Mouse (Mus musculus): ENCODE results near the gene Gm2a. TPM values are rescaled to one million over a fixed set of nuclear protein-coding genes. Genes with fewer than 3 reads are reported as not detected.

Gene Gm2a
- polyA plus RNA-seq, 1 experiment from 2014 or later: 11.5 TPM

GRCm38 (mm10) chr11:55158785-55159359, 61.0 kb downstream of the Gm2a start:
- Histone ChIP-seq H3K27ac (no peak overlapping the region), H3K4me1 (no peaks in the 10 kb centered on the region), H3K4me2 (no peak overlapping the region), H3K36me3 (ENCODE audit: poor library complexity, severe bottlenecking) (no peaks in the 10 kb centered on the region), H3K27me3 (no peaks in the 10 kb centered on the region), H3K9ac (no peak overlapping the region), H3K4me3 (no peak overlapping the region), H3K9me3 (replicated peaks) (no peaks in the 10 kb centered on the region)
- WGBS: 55% methylated on average over 13 of the region's 13 CpGs
- ATAC-seq: 0 out of 2 replicates have a peak, but pooled peaks have one; percentile 27

Other genes with a start within 250 kb of the Gm2a start
- gene Lyrm7, start 237.2 kb upstream of the Gm2a start, polyA plus RNA-seq (2015; fragmentation: Nextera tagmentation; extraction: Ambion mirVana): 11.6 and 12.5 TPM in 2 replicates
- 829 and 971 TPM in 2 replicates for gene Hint1, start 231.7 kb upstream of the Gm2a start, polyA plus RNA-seq (2015; fragmentation: Nextera tagmentation; extraction: Ambion mirVana)
- gene Gpx3, start 195.7 kb upstream of the Gm2a start, polyA plus RNA-seq (2015; fragmentation: Nextera tagmentation; extraction: Ambion mirVana): 17.9 and 20.8 TPM in 2 replicates
- gene Tnip1, start 135.2 kb upstream of the Gm2a start, polyA plus RNA-seq (2015; fragmentation: Nextera tagmentation; extraction: Ambion mirVana): 10.4 and 10.8 TPM in 2 replicates
- 28.2 and 29.6 TPM in 2 replicates for gene Anxa6, start 64.7 kb upstream of the Gm2a start, polyA plus RNA-seq (2015; fragmentation: Nextera tagmentation; extraction: Ambion mirVana)
- gene Ccdc69, start 20.0 kb upstream of the Gm2a start, polyA plus RNA-seq (2015; fragmentation: Nextera tagmentation; extraction: Ambion mirVana): 0.23 and 0.43 TPM in 2 replicates
- gene Slc36a3, start 53.6 kb downstream of the Gm2a start, polyA plus RNA-seq (2015; fragmentation: Nextera tagmentation; extraction: Ambion mirVana): not detected in 2 replicates
- gene Slc36a2, start 87.0 kb downstream of the Gm2a start, polyA plus RNA-seq (2015; fragmentation: Nextera tagmentation; extraction: Ambion mirVana): 0.09 and 0.13 TPM in 2 replicates
- 1.6 and 2.2 TPM in 2 replicates for gene Slc36a1, start 106.2 kb downstream of the Gm2a start, polyA plus RNA-seq (2015; fragmentation: Nextera tagmentation; extraction: Ambion mirVana)
- not detected in 2 replicates for gene Fat2, start 238.4 kb downstream of the Gm2a start, polyA plus RNA-seq (2015; fragmentation: Nextera tagmentation; extraction: Ambion mirVana)

Measured in forebrain, embryonic 13.5 days (tissue).